Mouse (Mus musculus): ENCODE results near the gene Fbxo2. TPM values are rescaled to one million over a fixed set of nuclear protein-coding genes. Genes with fewer than 3 reads are reported as not detected.
A peak's percentile ranks its signal among the peaks of the same experiment; 100 is the strongest.

Gene Fbxo2
- polyA plus RNA-seq, 2 experiments: 4.2 to 4.3 TPM

DNA sequence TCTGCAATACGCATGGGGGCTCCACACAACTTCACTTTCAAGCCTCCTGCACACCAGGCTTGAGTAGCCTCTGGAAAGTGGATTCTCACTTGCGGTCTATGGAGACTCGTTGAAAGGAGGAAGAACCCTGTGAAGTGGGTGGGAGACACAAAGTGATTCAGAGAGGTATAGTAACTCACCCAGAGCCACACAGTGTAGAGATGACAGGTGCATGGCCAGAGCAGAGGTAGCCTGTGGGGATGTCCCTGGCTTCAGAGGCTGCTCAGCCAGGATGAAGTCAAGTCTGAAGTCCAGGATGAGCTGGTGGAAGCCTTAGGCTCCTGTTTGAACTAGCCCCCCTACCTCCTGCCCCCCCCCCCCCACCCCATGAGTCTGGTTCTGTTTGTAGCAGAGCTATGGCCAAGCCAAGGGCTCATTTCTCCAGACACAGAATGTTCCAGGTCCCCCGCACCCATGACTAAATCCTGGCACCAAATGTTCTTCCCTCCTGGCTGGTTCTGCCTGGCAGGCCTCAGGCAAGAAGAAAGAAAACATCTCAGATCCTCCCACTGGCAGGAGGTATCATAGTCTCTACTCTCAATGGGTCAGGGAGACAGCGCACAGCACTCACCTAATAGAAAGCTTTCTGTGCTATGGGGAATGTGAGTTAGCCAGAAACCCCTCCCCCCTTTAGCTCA, 54.2 kb downstream of the Fbxo2 start:
- Histone ChIP-seq H3K36me3 (ENCODE audit: control insufficient read depth, insufficient read depth, low read length) (no peaks in the 10 kb centered on the region), H3K4me3 (replicated peaks; ENCODE audit: low read length) (no peak overlapping the region), H3K9me3 (ENCODE audit: control insufficient read depth, low read length) (no peaks in the 10 kb centered on the region), H3K4me2 (replicated peaks; ENCODE audit: low read depth, low read length, severe bottlenecking) (no peak overlapping the region), H3K9ac (ENCODE audit: low read depth, low read length, severe bottlenecking) (no peak overlapping the region), H3K27me3 (ENCODE audit: control insufficient read depth, insufficient read depth, low read length) (no peaks in the 10 kb centered on the region), H3K27ac (replicated peaks; ENCODE audit: low read depth, low read length) (no peak overlapping the region), H3K4me1 (ENCODE audit: control insufficient read depth, insufficient read depth, low read length) (no peaks in the 10 kb centered on the region)
- no peak for DNase-seq (ENCODE audit: low spot score)
- no peak for ATAC-seq (ENCODE audit: low FRiP score, low read depth)
- WGBS: 60% methylated on average over 5 of the region's 5 CpGs
- TF ChIP-seq POLR2A (IDR thresholded peaks at IDR 0.05; ENCODE audit: borderline replicate concordance, extremely low read depth, insufficient read depth, insufficient read length): no peak

DNA sequence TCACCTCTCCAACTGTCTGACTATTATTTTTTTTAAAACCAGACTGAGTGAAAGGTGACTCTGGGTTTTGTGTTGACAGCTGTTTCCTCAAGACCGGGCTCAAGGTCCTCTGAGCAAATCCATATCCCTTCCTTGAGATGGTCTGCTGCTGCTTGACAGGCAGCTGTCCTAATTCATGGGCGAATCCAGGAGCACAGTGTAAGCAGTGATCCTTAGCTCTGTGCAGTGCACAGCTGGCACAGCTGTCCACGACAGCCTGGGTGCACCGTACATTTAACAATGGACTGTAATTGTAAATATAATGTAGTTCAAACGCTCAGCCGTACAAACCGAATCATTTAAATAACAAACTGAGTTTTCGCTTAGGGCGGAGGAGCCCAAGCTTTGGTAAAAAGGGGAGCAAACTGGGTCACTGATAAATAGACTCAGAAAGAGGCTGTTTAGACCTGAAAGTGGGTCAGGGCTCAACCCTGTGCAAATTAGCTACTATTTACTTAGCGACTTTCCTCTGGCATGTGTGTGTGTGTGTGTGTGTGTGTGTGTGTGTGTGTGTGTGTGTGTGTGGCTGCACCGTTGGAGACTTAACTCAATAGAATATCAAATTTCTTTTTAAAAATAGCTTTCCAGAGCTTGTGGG, 55.0 kb downstream of the Fbxo2 start:
- Histone ChIP-seq H3K9ac (ENCODE audit: low read depth, low read length, severe bottlenecking) (no peak overlapping the region), H3K9me3 (ENCODE audit: control insufficient read depth, low read length) (no peaks in the 10 kb centered on the region), H3K4me3 (replicated peaks; ENCODE audit: low read length) (no peak overlapping the region), H3K27ac (replicated peaks; ENCODE audit: low read depth, low read length) (no peak overlapping the region), H3K27me3 (ENCODE audit: control insufficient read depth, insufficient read depth, low read length) (no peaks in the 10 kb centered on the region), H3K4me1 (ENCODE audit: control insufficient read depth, insufficient read depth, low read length) (no peaks in the 10 kb centered on the region), H3K4me2 (replicated peaks; ENCODE audit: low read depth, low read length, severe bottlenecking) (no peak overlapping the region), H3K36me3 (ENCODE audit: control insufficient read depth, insufficient read depth, low read length) (no peaks in the 10 kb centered on the region)
- no peak for TF ChIP-seq POLR2A (IDR thresholded peaks at IDR 0.05; ENCODE audit: borderline replicate concordance, extremely low read depth, insufficient read depth, insufficient read length)
- ATAC-seq (ENCODE audit: low FRiP score, low read depth) (peak; percentile 26; the same call in 1 of the 2 replicates), DNase-seq (ENCODE audit: low spot score) (no peak)
- WGBS: 42% methylated on average over 11 of the region's 11 CpGs

Small RNA genes within 50 kb of the gene (microRNA-seq; reads per million reads assigned to microRNA genes)
- not detected for gene Mir7022

Other genes with a start within 250 kb of the Fbxo2 start
- 104 and 129 TPM in 2 replicates for gene Plod1, start 223.9 kb upstream of the Fbxo2 start, polyA plus RNA-seq (2012; rRNA removed)
- gene Plod1, start 223.9 kb upstream of the Fbxo2 start, polyA plus RNA-seq (2014; fragmentation: Nextera tagmentation; extraction: Ambion mirVana): 93.0 and 103 TPM in 2 replicates
- gene 2510039O18Rik, start 219.7 kb upstream of the Fbxo2 start, polyA plus RNA-seq (2012; rRNA removed): 63.2 and 88.2 TPM in 2 replicates
- gene 2510039O18Rik, start 219.7 kb upstream of the Fbxo2 start, polyA plus RNA-seq (2014; fragmentation: Nextera tagmentation; extraction: Ambion mirVana): 25.9 and 29.9 TPM in 2 replicates
- gene Nppb, start 174.8 kb upstream of the Fbxo2 start, polyA plus RNA-seq (2012; rRNA removed): 0.11 TPM in 1 of 2 replicates, not detected in the other
- gene Nppb, start 174.8 kb upstream of the Fbxo2 start, polyA plus RNA-seq (2014; fragmentation: Nextera tagmentation; extraction: Ambion mirVana): 0.44 TPM in 1 of 2 replicates, not detected in the other
- gene Nppa, start 159.9 kb upstream of the Fbxo2 start, polyA plus RNA-seq (2012; rRNA removed): 0.33 TPM in 1 of 2 replicates, not detected in the other
- gene Nppa, start 159.9 kb upstream of the Fbxo2 start, polyA plus RNA-seq (2014; fragmentation: Nextera tagmentation; extraction: Ambion mirVana): 0.87 and 1.0 TPM in 2 replicates
- 22.5 and 28.1 TPM in 2 replicates for gene Clcn6, start 121.8 kb upstream of the Fbxo2 start, polyA plus RNA-seq (2012; rRNA removed)
- gene Clcn6, start 121.8 kb upstream of the Fbxo2 start, polyA plus RNA-seq (2014; fragmentation: Nextera tagmentation; extraction: Ambion mirVana): 5.2 and 6.9 TPM in 2 replicates
- gene Mthfr, start 121.5 kb upstream of the Fbxo2 start, polyA plus RNA-seq (2012; rRNA removed): 37.4 and 44.8 TPM in 2 replicates
- gene Mthfr, start 121.5 kb upstream of the Fbxo2 start, polyA plus RNA-seq (2014; fragmentation: Nextera tagmentation; extraction: Ambion mirVana): 18.9 and 21.0 TPM in 2 replicates
- 11.0 and 14.6 TPM in 2 replicates for gene Agtrap, start 72.6 kb upstream of the Fbxo2 start, polyA plus RNA-seq (2012; rRNA removed)
- 17.6 and 20.1 TPM in 2 replicates for gene Agtrap, start 72.6 kb upstream of the Fbxo2 start, polyA plus RNA-seq (2014; fragmentation: Nextera tagmentation; extraction: Ambion mirVana)
- 55.9 and 56.9 TPM in 2 replicates for gene Mad2l2, start 30.2 kb upstream of the Fbxo2 start, polyA plus RNA-seq (2012; rRNA removed)
- 66.0 and 77.8 TPM in 2 replicates for gene Mad2l2, start 30.2 kb upstream of the Fbxo2 start, polyA plus RNA-seq (2014; fragmentation: Nextera tagmentation; extraction: Ambion mirVana)
- 1.5 and 1.7 TPM in 2 replicates for gene Draxin, start 29.9 kb upstream of the Fbxo2 start, polyA plus RNA-seq (2012; rRNA removed)
- 0.45 and 0.50 TPM in 2 replicates for gene Draxin, start 29.9 kb upstream of the Fbxo2 start, polyA plus RNA-seq (2014; fragmentation: Nextera tagmentation; extraction: Ambion mirVana)
- 12.4 and 13.9 TPM in 2 replicates for gene Fbxo6, start 8.5 kb upstream of the Fbxo2 start, polyA plus RNA-seq (2012; rRNA removed)
- gene Fbxo6, start 8.5 kb upstream of the Fbxo2 start, polyA plus RNA-seq (2014; fragmentation: Nextera tagmentation; extraction: Ambion mirVana): 15.5 and 16.4 TPM in 2 replicates
- gene Fbxo44, start 139 bp upstream of the Fbxo2 start, polyA plus RNA-seq (2012; rRNA removed): 21.1 and 24.7 TPM in 2 replicates
- gene Fbxo44, start 139 bp upstream of the Fbxo2 start, polyA plus RNA-seq (2014; fragmentation: Nextera tagmentation; extraction: Ambion mirVana): 8.1 and 10.8 TPM in 2 replicates
- gene Disp3, start 127.3 kb downstream of the Fbxo2 start, polyA plus RNA-seq (2012; rRNA removed): 0.47 and 1.4 TPM in 2 replicates
- gene Disp3, start 127.3 kb downstream of the Fbxo2 start, polyA plus RNA-seq (2014; fragmentation: Nextera tagmentation; extraction: Ambion mirVana): 0.34 and 0.35 TPM in 2 replicates